Mouse (Mus musculus) forebrain, postnatal 0 days (tissue): ENCODE results near the gene Foxj2. TPM values are rescaled to one million over a fixed set of nuclear protein-coding genes. Genes with fewer than 3 reads are reported as not detected.

ENCODE experiments used
- ATAC-seq: fragments of 200-750 bp; cut with Nextera tagmentation; 2 replicates; pipeline ENCODE4 v1.8.0; 2017; ENCODE audit warnings: mild to moderate bottlenecking, moderate library complexity
- DNase-seq: peaks from one replicate; pipeline ENCODE4 v3.0.0-alpha.2; 2015
- H3K27ac ChIP-seq: fragments of 300-500 bp; sonication (generic); 2 replicates; pipeline ENCODE4 v1.5.1; 2014; ENCODE audit warnings: low read depth, mild to moderate bottlenecking, antibody characterized with exemption, low read length, moderate library complexity, mixed read lengths
- H3K27me3 ChIP-seq: fragments of 300-500 bp; sonication (generic); 2 replicates; pipeline ENCODE4 v1.6.1; 2014; ENCODE audit warnings: mild to moderate bottlenecking, low read length, mixed read lengths; ENCODE audit not compliant: insufficient read depth
- H3K36me3 ChIP-seq: fragments of 300-500 bp; sonication (generic); 2 replicates; pipeline ENCODE4 v1.6.1; 2014; ENCODE audit warnings: mild to moderate bottlenecking, moderate library complexity; ENCODE audit not compliant: insufficient read depth
- H3K4me1 ChIP-seq: fragments of 300-500 bp; sonication (generic); 2 replicates; pipeline ENCODE4 v1.6.1; 2014; ENCODE audit warnings: antibody characterized with exemption; ENCODE audit not compliant: insufficient read depth
- H3K4me2 ChIP-seq: fragments of 300-500 bp; sonication (generic); 2 replicates; pipeline ENCODE4 v1.6.1; 2014; ENCODE audit warnings: low read depth, mild to moderate bottlenecking, moderate library complexity
- H3K4me3 ChIP-seq: fragments of 300-500 bp; sonication (generic); 2 replicates; pipeline ENCODE4 v1.5.1; 2014; ENCODE audit warnings: low read depth, low read length, mixed read lengths
- H3K9ac ChIP-seq: fragments of 300-500 bp; sonication (generic); 2 replicates; pipeline ENCODE4 v1.6.1; 2014; ENCODE audit warnings: mild to moderate bottlenecking
- H3K9me3 ChIP-seq: fragments of 300-500 bp; sonication (generic); 2 replicates; pipeline ENCODE4 v1.6.1; 2016; ENCODE audit warnings: low read length
- CTCF ChIP-seq: sonication (generic); IDR thresholded peaks from 2 replicates; pipeline ENCODE4 v1.5.1; 2016; ENCODE audit warnings: antibody characterized with exemption, control low read depth, low read depth
- WGBS: fragments of 180-500 bp; shearing (Covaris S2); extraction: QIAGEN DNeasy Blood & Tissue Kit; methylation state at CpG from one replicate; pipeline ENCODE4 v1.1.7; 2014; 5-methylcytosine and 5-hydroxymethylcytosine counted together
- polyA plus RNA-seq: library from polyadenylated mRNA; unstranded; fragments of >200 nt; fragmentation: Nextera tagmentation; extraction: Ambion mirVana; gene quantifications from 2 replicates; pipeline ENCODE4 v1.2.1, GENCODE M21; 2015
- total RNA-seq: library from RNA; depleted of rRNA; stranded (reverse); fragments of >200 nt; gene quantifications from 2 replicates; pipeline ENCODE4 v1.2.3, GENCODE M21; 2014

Foxj2 gene
- total and polyA plus RNA-seq, 2 experiments from 2014 or later, result 8.1 to 23.4 TPM

GRCm38 (mm10) chr6:122872800-122873199, 53.1 kb downstream of the Foxj2 start:
- 98% methylated on average over 5 of the region's 5 CpGs for WGBS

GRCm38 (mm10) chr6:122873871-122874719, 54.4 kb downstream of the Foxj2 start, which contains the start of gene Necap1:
Gene Necap1, plus strand, starts transcription at chr6:122874474.
- DNase-seq (peak; percentile 99), ATAC-seq (peak; percentile 98)
- H3K4me1 ChIP-seq, result peaks cover 6% of the 10 kb centered on the region
- TF ChIP-seq CTCF, result peak; percentile 87
- peak within 1 kb of the TSS; percentile 88 for H3K9ac ChIP-seq
- H3K27ac ChIP-seq, result peak within 1 kb of the TSS; percentile 94
- H3K9me3 ChIP-seq, result no peaks in the 10 kb centered on the region
- no peaks in the 10 kb centered on the region for H3K27me3 ChIP-seq
- H3K4me2 ChIP-seq, result peak within 1 kb of the TSS; percentile 50
- 7% methylated on average over 43 of the region's 43 CpGs for WGBS
- peaks cover 8% of the 10 kb centered on the region; the same call in 1 of the 2 replicates for H3K36me3 ChIP-seq
- H3K4me3 ChIP-seq, result peak within 1 kb of the TSS; percentile 97

More at GRCm38 (mm10) chr6:122872800-122873199, 53.1 kb downstream of the Foxj2 start:
- Histone ChIP-seq H3K9ac (no peak overlapping the region), H3K4me3 (no peak overlapping the region), H3K27me3 (no peaks in the 10 kb centered on the region), H3K9me3 (no peaks in the 10 kb centered on the region), H3K27ac (no peak overlapping the region), H3K36me3 (peaks cover 4% of the 10 kb centered on the region; the same call in 1 of the 2 replicates), H3K4me2 (no peak overlapping the region), H3K4me1 (peaks cover 6% of the 10 kb centered on the region)
- no peak for TF ChIP-seq CTCF
- ATAC-seq (no peak), DNase-seq (no peak)

GRCm38 (mm10) chr6:122874720-122875389, 55.1 kb downstream of the Foxj2 start:
- Histone ChIP-seq H3K9me3 (no peaks in the 10 kb centered on the region), H3K4me1 (peaks cover 6% of the 10 kb centered on the region), H3K4me2 (peak overlapping the region; percentile 50), H3K9ac (peak overlapping the region; percentile 88), H3K27me3 (no peaks in the 10 kb centered on the region), H3K36me3 (peaks cover 8% of the 10 kb centered on the region; the same call in 1 of the 2 replicates), H3K27ac (peak overlapping the region; percentile 94), H3K4me3 (peak overlapping the region; percentile 97)
- TF ChIP-seq CTCF, result no peak
- ATAC-seq, result peak; percentile 83
- 1% methylated on average over 31 of the region's 31 CpGs for WGBS
- DNase-seq, result no peak

- no peak for ATAC-seq
Observed at GRCm38 (mm10) chr6:122879141-122879735, 59.5 kb downstream of the Foxj2 start.

GRCm38 (mm10) chr6:122879781-122880505, 60.2 kb downstream of the Foxj2 start:
- WGBS, result 94% methylated on average over 7 of the region's 7 CpGs

More at GRCm38 (mm10) chr6:122879141-122879735, 59.5 kb downstream of the Foxj2 start:
- no peak overlapping the region for H3K4me2 ChIP-seq
- TF ChIP-seq CTCF, result no peak
- no peak overlapping the region for H3K27ac ChIP-seq
- no peak for DNase-seq
- no peak overlapping the region for H3K4me3 ChIP-seq
- no peaks in the 10 kb centered on the region for H3K9me3 ChIP-seq
- H3K27me3 ChIP-seq, result no peaks in the 10 kb centered on the region
- 92% methylated on average over 7 of the region's 7 CpGs for WGBS
- no peak overlapping the region for H3K9ac ChIP-seq
- peaks cover 6% of the 10 kb centered on the region for H3K4me1 ChIP-seq
- H3K36me3 ChIP-seq, result peaks cover 49% of the 10 kb centered on the region

GRCm38 (mm10) chr6:122881287-122881686, 61.6 kb downstream of the Foxj2 start:
- peaks cover 62% of the 10 kb centered on the region for H3K36me3 ChIP-seq
- DNase-seq (no peak), ATAC-seq (no peak)
- H3K4me2 ChIP-seq, result no peak overlapping the region
- WGBS, result 95% methylated on average over 12 of the region's 12 CpGs
- H3K9ac ChIP-seq, result no peak overlapping the region
- TF ChIP-seq CTCF, result no peak
- H3K27ac ChIP-seq, result no peak overlapping the region
- H3K27me3 ChIP-seq, result no peaks in the 10 kb centered on the region
- H3K4me1 ChIP-seq, result no peaks in the 10 kb centered on the region
- no peaks in the 10 kb centered on the region for H3K9me3 ChIP-seq
- H3K4me3 ChIP-seq, result no peak overlapping the region

More at GRCm38 (mm10) chr6:122879781-122880505, 60.2 kb downstream of the Foxj2 start:
- Histone ChIP-seq H3K4me1 (peaks cover 6% of the 10 kb centered on the region), H3K27ac (no peak overlapping the region), H3K36me3 (peaks cover 53% of the 10 kb centered on the region), H3K9ac (no peak overlapping the region), H3K9me3 (no peaks in the 10 kb centered on the region), H3K4me2 (no peak overlapping the region), H3K4me3 (no peak overlapping the region), H3K27me3 (no peaks in the 10 kb centered on the region)
- DNase-seq (no peak), ATAC-seq (no peak)
- no peak for TF ChIP-seq CTCF
